Mouse (Mus musculus) forebrain, embryonic 11.5 days (tissue): ENCODE results near the gene Palld. TPM values are rescaled to one million over a fixed set of nuclear protein-coding genes. Genes with fewer than 3 reads are reported as not detected.

Source experiments
- ATAC-seq: fragments of 200-750 bp; cut with Nextera tagmentation; replicated peaks from 2 replicates; pipeline ENCODE4 v1.8.0; 2017; ENCODE audit warnings: moderate TSS enrichment; ENCODE audit not compliant: low FRiP score
- DNase-seq: peaks from one replicate; pipeline ENCODE4 v3.0.0-alpha.2; 2017; ENCODE audit warnings: low spot score
- H3K27ac ChIP-seq: fragments of 300-500 bp; sonication (generic); 2 replicates; pipeline ENCODE4 v1.5.1; 2014; ENCODE audit warnings: low read depth, low read length
- H3K27me3 ChIP-seq: fragments of 300-500 bp; sonication (generic); 2 replicates; pipeline ENCODE4 v1.6.1; 2014; ENCODE audit warnings: mild to moderate bottlenecking, low read length, mixed read lengths; ENCODE audit not compliant: control insufficient read depth, insufficient read depth
- H3K36me3 ChIP-seq: fragments of 300-500 bp; sonication (generic); 2 replicates; pipeline ENCODE4 v1.6.1; 2014; ENCODE audit warnings: mild to moderate bottlenecking, low read length, moderate library complexity, mixed read lengths; ENCODE audit not compliant: control insufficient read depth, insufficient read depth
- H3K4me1 ChIP-seq: fragments of 300-500 bp; sonication (generic); replicated peaks from 2 replicates; pipeline ENCODE4 v1.6.1; 2014; ENCODE audit warnings: low read length, mixed read lengths; ENCODE audit not compliant: control insufficient read depth, insufficient read depth
- H3K4me2 ChIP-seq: fragments of 300-500 bp; sonication (generic); 2 replicates; pipeline ENCODE4 v1.6.1; 2014; ENCODE audit warnings: low read depth, mild to moderate bottlenecking, low read length, moderate library complexity, mixed read lengths; ENCODE audit not compliant: severe bottlenecking
- H3K4me3 ChIP-seq: fragments of 300-500 bp; sonication (generic); 2 replicates; pipeline ENCODE4 v1.5.1; 2014; ENCODE audit warnings: low read depth, low read length
- H3K9ac ChIP-seq: fragments of 300-500 bp; sonication (generic); 2 replicates; pipeline ENCODE4 v1.6.1; 2014; ENCODE audit warnings: low read length
- H3K9me3 ChIP-seq: fragments of 300-500 bp; sonication (generic); 2 replicates; pipeline ENCODE4 v1.6.1; 2016; ENCODE audit warnings: low read length, mixed read lengths; ENCODE audit not compliant: control insufficient read depth
- WGBS: fragments of 180-500 bp; shearing (Covaris S2); extraction: QIAGEN DNeasy Blood & Tissue Kit; methylation state at CpG from one replicate; pipeline ENCODE4 v1.1.7; 2014; 5-methylcytosine and 5-hydroxymethylcytosine counted together
- polyA plus RNA-seq: library from polyadenylated mRNA; unstranded; fragments of >200 nt; fragmentation: Nextera tagmentation; extraction: Ambion mirVana; gene quantifications from 2 replicates; pipeline ENCODE4 v1.2.1, GENCODE M21; 2014

Palld gene
- polyA plus RNA-seq, 1 experiment from 2014 or later, result 56.7 TPM

DNA sequence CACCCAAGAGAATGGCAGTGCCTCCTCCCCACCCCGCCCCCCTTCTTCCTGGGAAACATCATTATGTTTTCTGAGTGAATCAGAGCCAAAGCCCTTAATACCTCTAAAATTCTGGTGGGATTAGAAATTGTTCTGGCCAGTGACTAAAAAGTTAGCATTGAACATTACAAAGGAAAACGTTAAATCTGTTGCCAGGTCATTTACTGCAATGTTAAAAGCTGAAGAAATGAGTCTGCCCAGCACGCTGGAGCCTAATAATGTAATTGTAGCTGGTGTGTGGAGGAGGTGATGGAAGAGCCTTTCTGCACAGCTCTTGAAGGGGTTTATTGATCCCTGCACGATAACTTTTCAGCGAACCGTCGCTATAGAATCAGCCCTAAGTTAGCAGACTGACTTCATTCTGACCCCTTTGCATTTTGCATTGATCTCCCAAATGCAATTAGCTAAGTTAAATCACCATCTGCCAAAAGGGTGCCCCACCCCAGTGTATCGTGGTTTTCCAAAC lies 165.7 kb downstream of the Palld start:
- DNase-seq (no peak), ATAC-seq (no peak)
- H3K4me2 ChIP-seq, result no peak overlapping the region
- H3K4me1 ChIP-seq, result no peaks in the 10 kb centered on the region
- no peaks in the 10 kb centered on the region for H3K27me3 ChIP-seq
- H3K9ac ChIP-seq, result no peak overlapping the region
- no peaks in the 10 kb centered on the region for H3K9me3 ChIP-seq
- 82% methylated on average over 8 of the region's 8 CpGs for WGBS
- no peak overlapping the region for H3K4me3 ChIP-seq
- H3K36me3 ChIP-seq, result no peaks in the 10 kb centered on the region
- H3K27ac ChIP-seq, result no peak overlapping the region

DNA sequence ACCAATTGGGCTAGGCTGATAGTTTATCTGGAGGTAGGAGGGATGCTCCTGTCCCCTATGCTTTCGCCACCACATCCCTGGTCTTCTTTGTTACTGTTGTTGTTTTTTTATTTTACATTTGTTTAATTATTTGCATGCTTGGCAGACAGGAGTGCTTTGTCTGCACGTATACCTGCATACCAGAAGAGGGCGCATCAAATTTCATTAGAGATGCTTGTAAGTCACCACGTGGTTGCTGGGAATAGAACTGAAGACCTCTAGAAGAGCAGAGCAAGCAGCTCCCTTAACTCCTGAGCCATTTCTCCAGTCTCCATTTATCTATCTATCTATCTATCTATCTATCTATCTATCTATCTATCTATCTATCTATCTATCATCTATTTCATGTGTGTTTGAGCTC lies 166.4 kb downstream of the Palld start:
- 51% methylated on average over 4 of the region's 4 CpGs for WGBS
- Histone ChIP-seq H3K4me1 (no peaks in the 10 kb centered on the region), H3K4me3 (no peak overlapping the region), H3K36me3 (no peaks in the 10 kb centered on the region), H3K27ac (no peak overlapping the region), H3K9ac (no peak overlapping the region), H3K9me3 (no peaks in the 10 kb centered on the region), H3K27me3 (no peaks in the 10 kb centered on the region), H3K4me2 (no peak overlapping the region)
- ATAC-seq (no peak), DNase-seq (no peak)

DNA sequence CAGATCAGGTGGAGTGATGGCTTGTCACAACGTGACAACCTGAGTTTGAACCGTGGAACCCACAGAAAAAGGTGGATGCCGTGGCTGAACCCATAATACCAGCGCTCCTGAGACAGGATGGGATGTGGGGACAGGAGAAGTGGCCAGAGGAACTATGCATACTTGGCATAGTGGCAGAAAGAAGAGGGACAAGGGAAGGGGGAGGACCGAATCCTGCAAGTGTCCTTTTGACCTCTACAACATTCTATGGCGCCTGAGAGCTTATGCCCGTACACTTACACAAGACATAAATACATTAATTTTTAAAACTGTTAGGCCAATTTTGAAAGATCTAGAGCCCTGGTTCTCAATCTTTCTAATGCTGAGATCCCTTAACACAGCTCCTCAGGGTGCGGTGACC lies 168.3 kb downstream of the Palld start:
- no peaks in the 10 kb centered on the region for H3K36me3 ChIP-seq
- WGBS, result 90% methylated on average over 8 of the region's 8 CpGs
- DNase-seq (no peak), ATAC-seq (no peak)
- no peaks in the 10 kb centered on the region for H3K27me3 ChIP-seq
- no peaks in the 10 kb centered on the region for H3K9me3 ChIP-seq
- no peak overlapping the region for H3K4me3 ChIP-seq
- no peak overlapping the region for H3K9ac ChIP-seq
- no peaks in the 10 kb centered on the region for H3K4me1 ChIP-seq
- no peak overlapping the region for H3K4me2 ChIP-seq
- no peak overlapping the region for H3K27ac ChIP-seq

DNA sequence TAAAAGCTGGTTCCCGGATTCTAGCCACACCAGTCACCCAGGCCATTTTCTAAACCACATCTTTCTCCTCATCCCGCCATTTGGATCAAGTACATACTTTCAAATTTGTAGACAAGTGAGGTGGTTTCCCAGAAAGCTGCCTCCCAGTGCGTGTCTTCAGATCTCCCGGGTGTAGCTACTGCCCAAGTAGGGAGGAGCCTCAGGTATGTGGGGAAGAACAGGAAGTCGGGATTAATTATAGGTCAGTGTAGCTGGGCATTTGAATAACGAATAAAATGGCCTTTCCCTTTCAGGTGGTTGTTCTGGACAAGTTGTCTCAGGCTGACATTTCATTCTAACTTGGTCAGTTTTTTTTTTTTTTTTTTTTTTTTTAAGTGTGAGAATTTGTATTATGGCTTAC lies 170.3 kb downstream of the Palld start:
- Histone ChIP-seq H3K4me2 (no peak overlapping the region), H3K9me3 (no peaks in the 10 kb centered on the region), H3K27ac (no peak overlapping the region), H3K27me3 (no peaks in the 10 kb centered on the region), H3K9ac (no peak overlapping the region), H3K36me3 (no peaks in the 10 kb centered on the region), H3K4me3 (no peak overlapping the region), H3K4me1 (no peaks in the 10 kb centered on the region)
- 86% methylated on average over 6 of the region's 6 CpGs for WGBS
- DNase-seq (no peak), ATAC-seq (no peak)

DNA sequence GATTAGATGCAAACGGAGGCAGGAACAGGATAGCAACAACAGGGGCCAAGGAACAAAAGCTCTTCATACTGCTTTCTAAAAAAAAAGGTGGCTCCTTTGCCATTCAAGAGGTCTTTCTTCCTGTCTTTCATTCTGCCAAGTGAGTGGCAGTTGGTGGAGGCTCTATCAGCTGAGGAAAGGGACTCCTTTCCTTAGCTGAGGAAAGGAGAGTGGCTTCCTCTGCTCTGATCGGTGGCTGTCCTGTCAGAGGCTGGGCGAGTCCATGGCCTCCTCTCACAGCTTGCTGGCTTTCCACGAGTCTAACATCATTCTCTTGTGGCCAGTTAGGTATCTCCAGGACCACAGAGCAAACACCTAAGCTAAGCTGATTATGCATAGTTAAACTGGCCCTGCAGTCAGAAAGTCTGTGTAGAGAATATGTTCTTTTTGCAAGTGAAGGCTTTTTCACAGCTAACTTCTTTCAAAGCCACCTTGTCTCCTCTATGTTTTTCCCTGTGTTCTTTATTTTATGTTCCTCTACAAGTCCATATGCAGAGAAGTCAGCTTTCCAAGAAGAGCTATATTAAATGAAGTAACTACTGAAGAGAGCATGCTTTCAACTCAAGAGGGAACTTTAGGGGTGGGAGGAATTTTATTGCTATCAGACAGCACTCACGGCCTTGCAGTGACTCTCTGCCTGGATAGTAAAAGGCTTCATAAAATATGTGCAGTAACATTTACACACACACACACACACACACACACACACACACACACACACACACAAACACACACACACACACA lies 171.0 kb downstream of the Palld start:
- WGBS, result 64% methylated on average over 5 of the region's 5 CpGs
- DNase-seq (no peak), ATAC-seq (no peak)
- no peak overlapping the region for H3K4me2 ChIP-seq
- H3K27ac ChIP-seq, result no peak overlapping the region
- H3K9me3 ChIP-seq, result no peaks in the 10 kb centered on the region
- no peak overlapping the region for H3K9ac ChIP-seq
- H3K4me3 ChIP-seq, result no peak overlapping the region
- no peaks in the 10 kb centered on the region for H3K4me1 ChIP-seq
- no peaks in the 10 kb centered on the region for H3K36me3 ChIP-seq
- no peaks in the 10 kb centered on the region for H3K27me3 ChIP-seq

DNA sequence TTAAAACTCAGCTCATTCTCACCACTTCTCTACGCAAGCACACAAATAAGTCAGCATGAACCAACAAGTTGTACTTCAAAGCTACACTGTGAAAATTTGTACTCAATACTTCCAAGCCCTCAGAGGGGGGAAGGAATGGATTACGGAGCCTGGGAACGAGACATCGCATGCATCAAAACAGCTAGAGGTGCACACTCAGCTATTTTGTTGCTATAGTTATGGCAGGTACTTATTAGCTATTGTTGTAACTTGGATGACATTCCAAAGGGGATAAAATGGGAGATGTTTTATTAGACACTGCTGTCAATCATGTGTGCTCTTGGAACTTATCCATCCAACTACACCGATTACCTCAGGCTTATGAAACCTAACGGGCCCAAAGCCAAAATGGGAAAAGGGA lies 171.8 kb downstream of the Palld start:
- Histone ChIP-seq H3K9me3 (no peaks in the 10 kb centered on the region), H3K4me2 (no peak overlapping the region), H3K4me1 (no peaks in the 10 kb centered on the region), H3K36me3 (no peaks in the 10 kb centered on the region), H3K9ac (no peak overlapping the region), H3K27me3 (no peaks in the 10 kb centered on the region), H3K4me3 (no peak overlapping the region), H3K27ac (no peak overlapping the region)
- DNase-seq (no peak), ATAC-seq (no peak)
- 84% methylated on average over 6 of the region's 6 CpGs for WGBS

DNA sequence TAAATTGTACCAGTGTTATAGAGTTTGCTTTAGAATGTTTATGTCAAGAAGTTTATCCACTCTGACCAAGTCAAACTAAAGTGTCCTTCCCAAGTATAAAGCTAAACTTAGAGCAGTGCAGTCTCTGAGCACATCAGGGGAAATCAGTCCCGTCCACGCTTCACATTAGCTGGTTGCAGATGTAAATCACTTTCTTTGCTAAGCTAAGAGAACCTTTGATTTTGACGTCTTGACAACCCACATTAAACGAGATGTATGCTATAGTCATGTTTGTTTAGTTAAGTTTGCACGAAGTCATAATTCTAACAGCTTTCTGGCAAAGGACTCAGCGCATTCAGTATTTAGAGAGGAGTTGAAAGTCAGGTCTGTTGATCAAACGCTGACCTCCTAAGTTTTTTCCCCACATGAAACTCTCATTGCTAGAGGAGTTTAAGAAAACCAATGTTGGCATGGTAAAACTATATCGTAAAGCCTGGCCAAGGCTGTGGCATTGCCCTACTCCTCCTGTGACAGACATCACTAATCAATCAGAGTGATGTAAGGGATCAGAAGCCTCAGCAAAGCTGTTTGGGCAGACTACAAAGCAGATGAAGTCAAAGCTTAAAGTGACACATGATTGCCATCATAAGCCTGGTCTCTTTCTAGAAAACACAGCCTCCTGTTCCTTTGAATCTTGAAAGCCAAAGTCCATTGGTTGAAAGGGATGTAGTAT lies 177.0 kb downstream of the Palld start:
- no peak overlapping the region for H3K27ac ChIP-seq
- no peak for DNase-seq
- no peaks in the 10 kb centered on the region for H3K4me1 ChIP-seq
- H3K9ac ChIP-seq, result no peak overlapping the region
- no peaks in the 10 kb centered on the region for H3K9me3 ChIP-seq
- H3K27me3 ChIP-seq, result no peaks in the 10 kb centered on the region
- no peak overlapping the region for H3K4me2 ChIP-seq
- H3K36me3 ChIP-seq, result no peaks in the 10 kb centered on the region
- no peak for ATAC-seq
- 90% methylated on average over 8 of the region's 8 CpGs for WGBS
- H3K4me3 ChIP-seq, result no peak overlapping the region

DNA sequence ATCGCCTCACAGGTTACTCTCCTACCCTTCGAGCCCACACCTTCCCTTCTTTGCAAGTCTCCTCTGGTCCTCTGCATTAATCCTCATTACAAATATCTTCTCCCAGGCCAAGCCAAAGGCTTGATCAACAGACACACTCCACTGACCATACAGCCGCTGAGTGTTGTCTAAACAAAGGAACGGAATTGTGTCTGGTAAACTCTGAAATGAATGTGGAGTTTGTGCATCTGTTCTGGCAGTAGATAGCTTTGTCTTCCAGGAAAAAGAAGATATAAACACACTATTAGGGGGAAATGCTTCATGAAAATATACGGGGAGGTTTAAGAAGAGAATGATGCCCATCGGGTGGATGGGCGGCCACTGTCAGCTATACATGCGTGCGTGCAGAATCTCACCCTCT lies 180.3 kb downstream of the Palld start:
- Histone ChIP-seq H3K27me3 (no peaks in the 10 kb centered on the region), H3K4me2 (no peak overlapping the region), H3K36me3 (no peaks in the 10 kb centered on the region; the same call in 1 of the 2 replicates), H3K9me3 (no peaks in the 10 kb centered on the region), H3K4me1 (no peaks in the 10 kb centered on the region), H3K9ac (no peak overlapping the region), H3K27ac (no peak overlapping the region), H3K4me3 (no peak overlapping the region)
- ATAC-seq (no peak), DNase-seq (no peak)
- 92% methylated on average over 9 of the region's 9 CpGs for WGBS
